Mouse (Mus musculus) heart, embryonic 15.5 days (tissue): ENCODE results near the gene Colgalt2. TPM values are rescaled to one million over a fixed set of nuclear protein-coding genes. Genes with fewer than 3 reads are reported as not detected.
"Not testable (repeated sequence)": the region's sequence is repeated elsewhere in the genome, so short reads cannot be mapped to it uniquely, and the experiment has no call there.

Experiments used
- ATAC-seq: fragments of 200-750 bp; cut with Nextera tagmentation; replicated peaks from 2 replicates; pipeline ENCODE4 v1.8.0; 2017; ENCODE audit warnings: low read depth, moderate TSS enrichment; ENCODE audit not compliant: insufficient number of reproducible peaks, insufficient read depth, low FRiP score
- H3K27ac ChIP-seq: fragments of 300-500 bp; sonication (generic); 2 replicates; pipeline ENCODE4 v1.5.1; 2015; ENCODE audit warnings: mild to moderate bottlenecking, inconsistent platforms
- H3K27me3 ChIP-seq: fragments of 300-500 bp; sonication (generic); 2 replicates; pipeline ENCODE4 v1.6.1; 2015; ENCODE audit warnings: inconsistent platforms
- H3K36me3 ChIP-seq: fragments of 300-500 bp; sonication (generic); 2 replicates; pipeline ENCODE4 v1.6.1; 2015; ENCODE audit warnings: mild to moderate bottlenecking, inconsistent platforms
- H3K4me1 ChIP-seq: fragments of 300-500 bp; sonication (generic); replicated peaks from 2 replicates; pipeline ENCODE4 v1.6.1; 2015; ENCODE audit warnings: inconsistent platforms
- H3K4me2 ChIP-seq: fragments of 300-500 bp; sonication (generic); 2 replicates; pipeline ENCODE4 v1.6.1; 2015; ENCODE audit warnings: inconsistent platforms, mild to moderate bottlenecking, moderate library complexity
- H3K4me3 ChIP-seq: fragments of 300-500 bp; sonication (generic); 2 replicates; pipeline ENCODE4 v1.5.1; 2015; ENCODE audit warnings: mild to moderate bottlenecking, inconsistent platforms
- H3K9ac ChIP-seq: fragments of 300-500 bp; sonication (generic); 2 replicates; pipeline ENCODE4 v1.6.1; 2015; ENCODE audit warnings: mild to moderate bottlenecking, inconsistent platforms
- H3K9me3 ChIP-seq: fragments of 300-500 bp; sonication (generic); replicated peaks from 2 replicates; pipeline ENCODE4 v1.6.1; 2016; ENCODE audit warnings: inconsistent platforms
- WGBS: fragments of 180-500 bp; shearing (Covaris S2); methylation state at CpG from one replicate; pipeline ENCODE4 v1.1.7; 2015; ENCODE audit warnings: mixed read lengths; 5-methylcytosine and 5-hydroxymethylcytosine counted together
- polyA plus RNA-seq: library from polyadenylated mRNA; unstranded; fragments of >200 nt; fragmentation: Nextera tagmentation; extraction: Ambion mirVana; gene quantifications from 2 replicates; pipeline ENCODE4 v1.2.1, GENCODE M21; 2015

Colgalt2 gene
- polyA plus RNA-seq: 1.8 and 2.1 TPM in 2 replicates

DNA sequence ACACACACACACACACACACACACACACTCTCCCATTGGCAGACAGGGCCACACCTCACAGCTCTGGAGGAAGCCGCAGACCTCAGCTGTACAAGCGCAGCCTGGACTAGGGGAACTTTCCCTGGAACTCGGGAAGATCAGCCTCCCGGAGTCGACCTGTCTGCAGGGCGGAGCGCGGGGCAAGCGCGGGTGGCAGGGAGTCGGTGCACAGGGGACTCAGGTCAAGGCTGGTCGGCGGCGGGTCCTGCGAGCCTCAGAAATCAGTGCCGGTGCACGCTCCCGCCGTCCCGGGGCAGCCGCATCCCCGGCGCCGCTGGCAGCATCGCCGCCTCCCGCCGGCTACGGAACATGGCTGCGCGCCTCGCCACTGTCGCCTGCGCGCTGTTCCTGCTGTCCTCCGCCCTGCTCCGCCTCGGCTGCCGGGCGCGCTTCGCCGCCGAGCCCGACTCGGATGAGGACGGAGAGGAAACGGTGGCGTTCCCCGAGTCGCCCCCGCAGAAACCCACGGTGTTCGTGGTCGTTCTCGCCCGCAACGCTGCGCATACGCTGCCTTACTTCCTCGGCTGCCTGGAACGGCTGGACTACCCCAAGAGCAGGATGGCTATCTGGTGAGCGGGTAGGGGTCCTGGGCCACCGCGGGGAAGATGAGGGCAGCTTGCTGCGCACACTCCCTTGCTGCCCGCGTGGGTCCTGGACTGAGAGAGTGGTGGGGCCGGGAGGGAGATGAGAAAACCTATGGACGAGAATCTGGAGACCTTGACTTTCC is at the start of gene Colgalt2:
Gene Colgalt2 (plus strand): TSS at position 41 of the 766 bp plus-strand sequence.
- no peaks in the 10 kb centered on the region for H3K36me3 ChIP-seq
- peak within 1 kb of the TSS; percentile 87 for H3K4me2 ChIP-seq
- H3K4me1 ChIP-seq: peaks cover 11% of the 10 kb centered on the region
- H3K4me3 ChIP-seq: peak within 1 kb of the TSS; percentile 83
- H3K27ac ChIP-seq: peak within 1 kb of the TSS; percentile 23; the same call in 1 of the 2 replicates
- 0 out of 2 replicates have a peak, but pooled peaks cover 3% of the 10 kb centered on the region for H3K27me3 ChIP-seq
- peak within 1 kb of the TSS; percentile 75 for H3K9ac ChIP-seq
- peak; percentile 76 for ATAC-seq
- H3K9me3 ChIP-seq: no peaks in the 10 kb centered on the region; the same call in 1 of the 2 replicates
- under 1% methylated on average over 70 of the region's 70 CpGs for WGBS

DNA sequence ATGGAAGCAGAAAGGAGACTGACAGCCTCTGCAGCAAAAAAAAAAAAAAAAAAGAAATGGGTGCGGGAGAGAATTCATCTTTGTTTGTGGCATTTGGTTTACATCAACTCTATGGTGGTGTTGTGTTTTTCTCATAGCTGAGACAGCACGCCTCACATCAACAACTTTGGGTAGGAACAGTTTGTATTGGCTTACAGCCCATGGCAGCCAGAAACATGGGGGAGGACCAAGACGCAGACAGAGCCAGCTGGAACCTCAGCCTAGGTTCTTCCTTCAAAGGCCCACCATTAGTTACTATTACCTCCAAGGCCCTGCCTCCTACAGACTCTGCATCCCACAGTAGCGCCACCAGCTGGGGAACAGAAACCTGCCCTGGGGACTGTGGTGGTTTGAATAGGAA is 42.9 kb upstream of the Colgalt2 start:
- H3K4me2 ChIP-seq: no peak overlapping the region
- no peaks in the 10 kb centered on the region for H3K9me3 ChIP-seq
- 63% methylated on average over 4 of the region's 4 CpGs for WGBS
- H3K4me1 ChIP-seq: no peaks in the 10 kb centered on the region
- H3K9ac ChIP-seq: no peak overlapping the region
- H3K36me3 ChIP-seq: no peaks in the 10 kb centered on the region
- H3K4me3 ChIP-seq: no peak overlapping the region
- H3K27me3 ChIP-seq: no peaks in the 10 kb centered on the region
- H3K27ac ChIP-seq: no peak overlapping the region
- ATAC-seq: no peak

DNA sequence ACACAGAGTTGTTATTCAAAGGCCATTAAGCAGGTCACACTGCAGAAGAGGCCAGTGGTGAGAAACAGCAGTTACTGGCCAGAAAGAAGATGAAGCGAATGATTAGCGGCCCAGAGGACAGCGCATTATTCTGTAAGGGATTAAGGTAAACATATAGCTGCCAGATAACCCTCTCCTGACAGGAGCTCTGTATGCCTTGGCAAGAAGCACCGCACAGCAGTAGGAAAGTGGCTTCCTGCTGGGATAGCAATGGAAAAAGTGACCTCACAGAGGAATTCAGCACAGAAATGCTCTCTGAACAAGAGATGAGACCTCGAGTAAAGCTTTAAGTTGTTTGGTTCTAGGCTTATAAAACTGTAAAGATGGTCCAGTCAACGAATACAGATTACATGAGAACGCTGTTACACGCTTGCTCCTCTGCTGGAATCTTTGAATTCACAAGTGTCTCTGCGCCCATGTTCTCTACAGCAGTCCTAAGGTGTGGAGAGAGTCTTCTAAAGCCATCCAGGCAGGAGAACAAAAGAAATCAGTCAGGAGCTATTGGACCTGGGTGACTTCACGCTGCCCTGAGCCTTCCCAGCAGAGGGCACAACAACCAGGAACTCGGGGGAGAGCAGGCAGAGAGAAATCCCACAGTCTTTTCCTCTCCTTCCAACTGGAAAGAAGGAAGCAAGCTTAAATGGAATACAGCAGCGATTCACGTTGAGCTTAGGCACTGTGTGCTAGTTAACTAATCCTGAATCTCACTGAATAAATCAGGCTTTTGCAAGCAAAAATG is 31.1 kb upstream of the Colgalt2 start:
- no peak overlapping the region for H3K9ac ChIP-seq
- peak overlapping the region; percentile 67 for H3K27ac ChIP-seq
- peaks cover 14% of the 10 kb centered on the region for H3K4me1 ChIP-seq
- peak overlapping the region; percentile 48 for H3K4me2 ChIP-seq
- peak; percentile 79 for ATAC-seq
- no peaks in the 10 kb centered on the region for H3K9me3 ChIP-seq
- WGBS: 37% methylated on average over 13 of the region's 13 CpGs
- no peak overlapping the region for H3K4me3 ChIP-seq
- H3K36me3 ChIP-seq: 0 out of 2 replicates have a peak, but pooled peaks cover 5% of the 10 kb centered on the region
- no peaks in the 10 kb centered on the region for H3K27me3 ChIP-seq

DNA sequence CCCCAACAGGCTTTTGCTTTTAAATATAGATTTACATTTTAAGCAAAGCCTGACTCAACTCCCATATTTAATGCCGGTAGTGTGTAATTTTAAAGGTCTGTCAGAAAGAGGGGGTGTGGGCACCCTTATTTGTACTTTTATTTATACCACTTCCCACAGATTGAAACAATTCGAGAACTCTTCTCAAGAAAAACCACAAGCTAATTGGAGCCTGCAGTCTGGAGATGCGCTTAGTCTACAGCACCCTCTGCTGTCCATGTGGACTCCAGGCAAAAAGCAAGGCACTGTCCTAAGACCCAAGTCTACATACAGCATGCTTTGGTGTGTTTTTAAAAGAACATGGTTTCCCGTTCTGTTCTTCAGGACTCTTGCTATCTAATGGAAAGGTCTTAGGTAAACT is 30.5 kb upstream of the Colgalt2 start:
- peak overlapping the region; percentile 48 for H3K4me2 ChIP-seq
- H3K9me3 ChIP-seq: no peaks in the 10 kb centered on the region
- 18% methylated on average over 4 of the region's 4 CpGs for WGBS
- no peak overlapping the region for H3K4me3 ChIP-seq
- H3K4me1 ChIP-seq: peaks cover 14% of the 10 kb centered on the region
- H3K27me3 ChIP-seq: no peaks in the 10 kb centered on the region
- peak overlapping the region; percentile 67 for H3K27ac ChIP-seq
- no peak overlapping the region for H3K9ac ChIP-seq
- ATAC-seq: peak; percentile 74; the same call in 1 of the 2 replicates
- H3K36me3 ChIP-seq: 0 out of 2 replicates have a peak, but pooled peaks cover 5% of the 10 kb centered on the region

DNA sequence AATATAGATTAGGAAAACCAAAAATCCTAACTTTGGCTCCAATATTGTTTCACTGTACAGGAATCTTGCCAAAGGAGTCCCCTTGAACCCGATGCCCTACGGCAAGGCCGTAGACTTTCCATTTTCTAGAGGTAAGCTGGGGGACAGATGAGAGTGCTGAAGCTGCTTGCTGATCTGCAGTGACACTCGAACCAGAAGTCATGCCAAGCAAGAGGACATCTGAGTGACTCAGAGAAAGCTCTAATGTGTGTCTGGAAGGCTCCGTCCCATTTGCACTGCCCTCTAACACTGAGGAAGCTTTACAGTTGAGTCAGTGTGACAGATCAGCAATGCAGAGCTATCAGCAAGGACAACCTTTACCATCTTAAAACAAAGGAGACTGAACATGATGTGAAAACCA is 21.3 kb upstream of the Colgalt2 start:
- Histone ChIP-seq H3K36me3 (peaks cover 10% of the 10 kb centered on the region; the same call in 1 of the 2 replicates), H3K4me1 (no peaks in the 10 kb centered on the region), H3K27ac (no peak overlapping the region), H3K4me3 (no peak overlapping the region), H3K9me3 (no peaks in the 10 kb centered on the region), H3K9ac (no peak overlapping the region), H3K27me3 (no peaks in the 10 kb centered on the region), H3K4me2 (no peak overlapping the region)
- 90% methylated on average over 5 of the region's 5 CpGs for WGBS
- ATAC-seq: no peak

DNA sequence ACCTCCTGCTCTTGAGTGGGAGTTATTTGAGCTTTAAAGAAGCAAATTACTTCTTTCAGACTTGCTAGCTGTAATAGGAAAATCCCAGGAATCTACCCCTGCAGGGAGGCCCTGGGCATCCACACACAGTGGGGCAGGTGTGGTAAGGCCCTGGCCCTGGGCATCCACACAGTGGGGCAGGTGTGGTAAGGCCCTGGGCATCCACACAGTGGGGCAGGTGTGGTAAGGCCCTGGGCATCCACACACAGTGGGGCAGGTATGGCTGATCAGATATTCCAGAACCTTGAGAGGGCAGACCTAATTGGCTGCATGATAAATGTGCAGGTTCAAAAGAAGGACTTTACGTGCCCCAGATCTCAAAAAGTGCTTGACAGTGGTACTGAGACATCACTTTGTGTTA is 15.0 kb upstream of the Colgalt2 start:
- no peak overlapping the region for H3K27ac ChIP-seq

DNA sequence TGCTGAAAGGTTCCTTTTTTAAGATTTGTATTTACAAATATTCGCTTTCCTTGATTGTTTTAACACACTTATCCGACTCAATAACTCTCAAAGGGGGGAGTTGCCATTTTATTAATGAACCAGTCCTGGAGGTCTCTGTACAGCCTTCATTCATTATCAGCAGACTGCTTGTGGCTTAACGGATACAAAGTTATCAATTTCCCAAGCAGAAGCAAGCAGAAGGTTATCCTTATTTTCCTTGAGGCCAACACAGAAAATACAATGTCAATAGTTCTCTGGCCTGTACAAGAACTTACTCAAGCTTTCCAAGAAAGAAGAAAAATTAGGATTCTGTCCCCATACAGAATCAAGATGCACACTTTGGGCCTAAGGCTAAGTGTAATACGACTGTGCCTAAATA is 13.9 kb upstream of the Colgalt2 start:
- not testable (repeated sequence) for H3K4me1 ChIP-seq, H3K27me3 ChIP-seq, H3K36me3 ChIP-seq, H3K9me3 ChIP-seq, ATAC-seq, H3K27ac ChIP-seq
- H3K4me3 ChIP-seq: peak overlapping the region; percentile 85
- WGBS: 18% methylated on average over 2 of the region's 4 CpGs
- H3K9ac ChIP-seq: peak overlapping the region; percentile 83
- peak overlapping the region; percentile 68 for H3K4me2 ChIP-seq

More for the DNA sequence above, 15.0 kb upstream of the Colgalt2 start:
- Histone ChIP-seq H3K27me3 (no peaks in the 10 kb centered on the region), H3K9me3 (no peaks in the 10 kb centered on the region), H3K4me3 (no peak overlapping the region), H3K4me1 (no peaks in the 10 kb centered on the region), H3K9ac (no peak overlapping the region), H3K36me3 (peaks cover 6% of the 10 kb centered on the region; the same call in 1 of the 2 replicates), H3K4me2 (no peak overlapping the region)
- ATAC-seq: no peak
- 100% methylated on average over 1 of the region's 1 CpGs for WGBS

DNA sequence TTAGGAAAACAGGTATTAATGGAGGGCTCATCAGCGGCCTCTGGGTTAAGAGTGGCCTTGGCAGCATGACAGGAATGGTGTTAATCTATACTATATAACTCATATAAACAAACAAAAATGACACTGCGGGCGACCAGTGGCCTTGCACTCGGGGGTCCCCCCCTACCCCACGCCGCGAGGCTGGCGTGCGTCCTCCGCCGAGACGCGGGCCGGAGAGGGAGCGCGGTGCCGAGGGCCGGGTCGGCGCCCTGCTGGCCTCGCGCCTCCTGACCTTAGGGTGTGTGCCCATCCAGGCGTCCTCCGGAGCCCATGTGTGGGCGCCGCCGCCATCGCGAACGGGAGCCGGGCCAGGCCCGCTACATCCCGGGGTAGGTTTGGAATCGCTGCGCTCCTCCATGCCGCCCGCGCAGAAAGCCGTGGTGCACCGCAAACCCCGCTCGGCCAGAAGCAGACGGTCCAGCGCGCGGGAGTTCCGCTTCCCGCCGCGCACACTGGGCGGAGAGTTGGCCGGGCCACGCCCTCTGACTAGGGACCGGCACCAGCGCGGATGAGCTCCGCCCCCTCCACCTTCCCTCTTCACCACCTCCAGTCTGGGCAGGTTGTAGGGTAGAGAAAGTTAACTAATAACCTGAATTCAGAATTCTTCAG is 13.3 kb upstream of the Colgalt2 start, which contains the start of gene Tsen15:
Gene Tsen15 (minus strand): TSS at position 501 of the 648 bp plus-strand sequence.
- Histone ChIP-seq H3K9ac (peak within 1 kb of the TSS; percentile 83), H3K9me3 (no peaks in the 10 kb centered on the region), H3K27ac (0 out of 2 replicates have a peak within 1 kb of the TSS, but pooled peaks have one; percentile 35), H3K36me3 (peaks cover 6% of the 10 kb centered on the region; the same call in 1 of the 2 replicates), H3K4me3 (peak within 1 kb of the TSS; percentile 85), H3K27me3 (no peaks in the 10 kb centered on the region), H3K4me2 (peak within 1 kb of the TSS; percentile 68), H3K4me1 (no peaks in the 10 kb centered on the region)
- WGBS: under 1% methylated on average over 57 of the region's 57 CpGs
- ATAC-seq: peak; percentile 93

DNA sequence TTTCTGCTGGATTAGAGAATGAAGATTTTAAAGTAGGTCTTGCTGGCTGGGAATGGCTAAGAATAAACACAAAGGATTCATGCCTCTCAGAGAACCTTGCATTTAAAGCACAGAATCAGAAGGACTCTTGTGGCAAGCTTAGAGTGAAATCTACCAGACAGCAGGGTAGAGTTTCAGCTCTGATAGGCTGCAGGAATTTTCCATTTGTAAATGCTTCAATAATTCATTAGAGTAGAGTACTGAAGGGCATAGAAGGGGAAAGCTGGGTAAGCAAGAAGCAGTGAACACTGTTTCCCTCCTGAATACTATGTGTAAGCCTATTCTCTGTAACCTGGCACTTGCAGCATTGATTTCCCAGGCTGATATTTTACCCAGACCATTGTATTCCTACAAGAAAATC is 10.4 kb upstream of the Colgalt2 start:
- Histone ChIP-seq H3K4me2 (no peak overlapping the region), H3K9ac (no peak overlapping the region), H3K4me3 (no peak overlapping the region), H3K36me3 (no peaks in the 10 kb centered on the region), H3K9me3 (no peaks in the 10 kb centered on the region), H3K27ac (no peak overlapping the region), H3K4me1 (no peaks in the 10 kb centered on the region), H3K27me3 (no peaks in the 10 kb centered on the region)
- no peak for ATAC-seq

DNA sequence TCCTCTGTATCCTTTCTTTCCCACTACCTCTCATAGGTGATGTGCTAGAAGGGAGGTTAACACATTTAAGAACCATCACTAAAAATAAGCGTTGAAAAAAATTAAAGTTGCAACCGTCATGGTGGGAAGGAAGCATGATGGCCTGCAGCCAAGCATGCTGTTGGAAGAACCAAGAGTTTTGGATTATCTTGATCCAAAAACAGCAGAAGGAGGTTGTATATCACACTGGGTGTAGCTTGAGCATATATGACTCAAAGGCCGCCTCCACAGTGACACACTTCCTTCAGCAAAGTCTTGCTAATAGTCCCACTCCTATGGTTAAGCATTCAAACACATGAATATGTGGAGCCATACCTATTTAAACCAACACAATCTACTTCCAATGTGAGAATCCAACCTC is 5.5 kb upstream of the Colgalt2 start:
- ATAC-seq: no peak
- no peaks in the 10 kb centered on the region for H3K36me3 ChIP-seq
- 0 out of 2 replicates have a peak, but pooled peaks cover 3% of the 10 kb centered on the region for H3K27me3 ChIP-seq
- H3K4me1 ChIP-seq: no peaks in the 10 kb centered on the region
- H3K9ac ChIP-seq: no peak overlapping the region
- no peaks in the 10 kb centered on the region; the same call in 1 of the 2 replicates for H3K9me3 ChIP-seq
- H3K27ac ChIP-seq: no peak overlapping the region
- WGBS: 88% methylated on average over 3 of the region's 3 CpGs
- no peak overlapping the region for H3K4me2 ChIP-seq
- H3K4me3 ChIP-seq: no peak overlapping the region
